Mouse (Mus musculus) A20 (cell line): Measurements from ENCODE around the gene Telo2.
A peak's percentile ranks its signal among the peaks of the same experiment; 100 is the strongest.
"Not testable (repeated sequence)": the region's sequence is repeated elsewhere in the genome, so short reads cannot be mapped to it uniquely, and the experiment has no call there.

Experiments used
- DNase-seq: peaks from one replicate; pipeline ENCODE4 v3.0.0-alpha.2; 2011; ENCODE audit warnings: low read depth, low spot score

Gene Telo2

DNA sequence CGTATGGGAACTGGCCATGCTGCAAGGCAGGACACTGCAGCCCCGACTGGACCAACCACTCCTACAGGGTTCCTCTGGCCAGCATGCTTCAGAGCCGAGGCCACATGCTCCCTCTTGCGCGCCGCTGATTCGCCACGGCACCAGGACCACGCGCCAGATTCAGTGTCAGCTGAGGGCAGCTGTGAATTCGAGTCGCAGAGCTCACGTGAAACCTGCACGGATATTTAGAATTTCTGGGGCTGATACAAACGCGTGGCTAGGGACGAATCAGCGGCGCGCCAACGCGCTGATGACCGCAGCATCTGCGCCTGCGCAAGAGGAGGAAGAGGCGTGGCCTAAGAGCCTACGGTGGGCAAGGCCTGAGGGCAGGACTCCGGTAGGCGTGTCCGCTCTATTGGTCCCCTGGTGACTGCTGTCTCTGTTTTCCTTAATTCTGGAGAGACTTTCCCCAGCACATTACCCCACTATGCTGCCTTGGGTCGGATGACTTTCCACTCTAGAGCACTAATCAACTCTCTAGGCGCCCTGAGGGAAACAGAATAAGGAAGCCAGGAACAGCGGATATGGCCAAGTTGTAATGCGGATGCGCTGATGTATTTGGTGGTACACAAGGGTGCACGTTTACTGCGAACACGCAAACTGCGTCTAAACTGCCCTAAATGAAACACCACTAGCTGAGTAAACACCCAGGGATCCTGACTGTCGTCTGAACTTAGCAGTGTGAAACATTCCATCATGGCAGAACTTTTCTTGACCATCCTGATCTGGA, at the start of gene Telo2:
Telo2 (minus strand) TSS at position 304 of the 769 bp plus-strand sequence.
- peak; percentile 94 for DNase-seq

DNA sequence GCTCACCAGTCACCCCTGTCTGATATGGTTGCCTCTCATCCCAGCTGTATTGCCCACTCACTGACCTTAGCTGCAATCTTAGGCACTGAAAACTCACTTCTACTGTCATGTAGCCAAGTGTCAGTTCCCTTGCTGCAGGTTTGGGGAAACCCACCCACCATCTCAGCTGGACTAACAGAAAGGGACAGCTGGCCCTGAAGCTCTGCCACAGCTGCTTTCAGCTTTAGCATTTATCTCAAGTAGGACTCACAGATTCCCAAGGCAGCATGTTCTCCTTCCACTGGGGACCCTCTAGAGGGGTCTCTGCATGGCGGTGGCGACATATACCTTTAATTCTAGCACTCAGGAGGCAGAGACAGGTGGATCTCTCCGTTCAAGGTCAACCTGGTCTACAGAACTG, 49.0 kb upstream of the Telo2 start:
- DNase-seq: no peak

GRCm38 (mm10) chr17:25163387-25163786, 47.6 kb upstream of the Telo2 start:
- DNase-seq: no peak

GRCm38 (mm10) chr17:25162161-25162560, 46.4 kb upstream of the Telo2 start, which contains the start of gene Ccdc154:
Ccdc154 (plus strand) TSS chr17:25162461.
- DNase-seq: no peak

- peak; percentile 15 for DNase-seq
Observed at GRCm38 (mm10) chr17:25139960-25140359, 24.2 kb upstream of the Telo2 start.

DNA sequence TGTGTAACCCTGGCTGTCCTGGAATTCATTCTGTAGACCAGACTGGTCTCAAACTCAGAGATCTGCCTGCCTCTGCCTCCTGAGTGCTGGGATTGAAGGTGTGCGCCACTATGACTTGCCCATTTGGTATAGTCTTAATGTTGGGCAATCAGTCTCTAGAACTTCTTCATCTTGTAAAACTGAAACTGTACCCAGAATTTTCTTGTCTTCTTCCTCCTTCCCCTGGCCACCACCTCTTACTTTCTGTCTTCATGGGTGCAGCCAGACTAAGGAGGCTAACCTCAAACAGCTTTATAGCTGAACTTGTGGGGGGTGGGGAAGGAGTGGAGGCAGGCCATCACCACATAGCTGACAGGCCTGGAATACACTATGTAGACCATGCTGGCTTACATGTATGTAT, 23.0 kb upstream of the Telo2 start:
- no peak for DNase-seq

GRCm38 (mm10) chr17:25135622-25136021, 19.9 kb upstream of the Telo2 start:
- DNase-seq: no peak

- DNase-seq: peak; percentile 93
Observed at GRCm38 (mm10) chr17:25133275-25133698, 17.5 kb upstream of the Telo2 start, which contains the start of gene Clcn7. Clcn7 (plus strand) TSS chr17:25133391.

GRCm38 (mm10) chr17:25130060-25130459, 14.3 kb upstream of the Telo2 start:
- DNase-seq: no peak

DNA sequence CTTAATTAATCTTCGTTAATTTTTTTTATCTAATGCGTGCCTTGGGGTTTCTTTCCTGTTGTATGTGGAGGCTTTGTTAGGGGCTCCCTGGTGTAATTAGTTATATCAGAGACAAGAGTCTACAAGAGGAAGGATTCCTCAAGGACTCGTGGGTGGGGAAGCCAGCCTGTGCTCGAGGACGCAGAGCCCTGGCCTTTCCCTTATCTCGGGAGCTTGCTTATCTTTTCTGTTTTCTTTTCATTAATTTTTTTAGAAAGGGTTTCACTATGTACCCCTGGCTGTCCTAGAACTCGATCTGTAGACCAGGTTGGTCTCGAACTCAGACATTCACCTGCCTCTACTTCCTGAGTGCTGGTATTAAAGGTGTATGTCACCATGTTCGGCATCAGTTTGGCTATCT, 11.9 kb upstream of the Telo2 start:
- DNase-seq: no peak

- no peak for DNase-seq
Observed at GRCm38 (mm10) chr17:25127079-25127478, 11.3 kb upstream of the Telo2 start.

- not testable (repeated sequence) for DNase-seq
Observed at GRCm38 (mm10) chr17:25125442-25126060, 9.8 kb upstream of the Telo2 start.

- DNase-seq: peak; percentile 42
Observed at GRCm38 (mm10) chr17:25123979-25124378, 8.2 kb upstream of the Telo2 start.

- DNase-seq: no peak
Observed at GRCm38 (mm10) chr17:25120406-25120805, 4.6 kb upstream of the Telo2 start, which contains the start of gene Ptx4. Ptx4 (plus strand) TSS chr17:25120760.

- DNase-seq: peak; percentile 67
Observed at GRCm38 (mm10) chr17:25117263-25117662, 1.5 kb upstream of the Telo2 start.

- DNase-seq: no peak
Observed at GRCm38 (mm10) chr17:25114908-25115645, 690 bp downstream of the Telo2 start.

DNA sequence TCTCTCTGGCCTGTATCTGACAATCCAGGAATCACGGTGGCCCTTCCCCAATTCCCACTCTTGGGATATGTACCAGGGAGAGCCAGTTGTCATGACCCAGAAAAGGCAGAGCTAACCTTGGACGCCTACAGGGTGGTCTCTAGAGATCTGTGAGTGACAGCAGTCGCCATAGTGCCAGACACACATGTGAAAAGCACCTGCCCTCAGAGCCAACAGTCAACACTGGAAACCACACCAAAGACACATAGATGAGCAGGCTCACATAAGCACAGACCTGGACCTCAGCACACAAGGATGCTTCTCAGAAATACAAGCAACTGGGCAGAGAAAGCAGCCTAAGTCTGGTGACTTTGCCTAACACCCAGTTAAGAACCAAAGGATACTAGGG, 3.4 kb downstream of the Telo2 start:
- no peak for DNase-seq

DNA sequence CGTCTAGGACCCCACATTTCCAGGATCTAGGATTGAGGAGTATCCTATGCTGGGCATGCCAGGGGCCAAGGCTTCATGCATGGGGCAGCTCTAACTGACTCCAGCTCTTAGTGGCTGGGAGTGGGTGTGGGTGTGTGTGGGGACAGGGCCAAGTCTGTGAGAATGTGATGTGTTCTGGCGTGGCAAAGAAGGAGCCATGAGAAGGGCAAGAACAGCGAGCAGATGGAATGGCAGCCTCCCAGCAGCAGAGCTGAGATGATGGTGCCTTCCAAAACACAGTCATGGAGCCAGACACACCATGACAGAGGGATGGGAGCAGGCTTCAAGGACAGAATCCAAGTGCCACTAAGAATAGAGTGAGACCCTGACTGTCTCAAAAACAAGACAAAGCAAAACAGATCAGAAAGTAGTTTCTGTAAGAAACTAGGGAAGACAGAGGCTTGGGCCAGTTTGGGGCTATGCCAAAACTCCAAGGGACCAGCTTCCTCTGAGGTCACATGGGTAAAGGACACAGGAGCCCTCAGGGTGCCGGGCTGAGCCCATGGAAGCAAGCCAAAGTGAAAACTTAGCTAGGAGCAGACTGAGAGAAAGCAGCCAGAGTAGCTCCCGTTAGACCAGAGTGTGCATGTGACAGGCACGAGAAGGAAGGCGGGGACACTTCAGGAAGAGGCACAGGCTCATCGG, 3.9 kb downstream of the Telo2 start:
- no peak for DNase-seq

DNA sequence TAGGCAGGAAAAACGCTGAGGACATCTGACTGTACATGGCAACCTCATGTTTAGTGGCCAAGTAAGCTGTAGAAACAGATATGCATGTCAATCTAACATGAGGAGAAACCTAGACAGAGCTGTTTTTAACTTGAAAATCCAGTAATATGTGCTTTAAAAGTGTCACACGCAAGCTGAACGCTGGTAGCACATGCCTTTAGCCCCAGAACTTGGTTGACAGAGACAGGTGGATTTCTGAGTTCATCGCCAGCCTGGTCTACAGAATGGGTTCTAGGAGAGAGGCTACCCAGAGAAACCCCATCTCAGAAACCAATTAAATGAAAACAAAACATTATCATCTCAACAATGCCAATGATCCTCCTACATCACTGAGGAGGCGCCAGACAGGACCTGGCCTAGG, 4.5 kb downstream of the Telo2 start:
- DNase-seq: no peak

GRCm38 (mm10) chr17:25110590-25110989, 5.2 kb downstream of the Telo2 start:
- no peak for DNase-seq

GRCm38 (mm10) chr17:25109578-25109977, 6.2 kb downstream of the Telo2 start:
- DNase-seq: no peak

DNA sequence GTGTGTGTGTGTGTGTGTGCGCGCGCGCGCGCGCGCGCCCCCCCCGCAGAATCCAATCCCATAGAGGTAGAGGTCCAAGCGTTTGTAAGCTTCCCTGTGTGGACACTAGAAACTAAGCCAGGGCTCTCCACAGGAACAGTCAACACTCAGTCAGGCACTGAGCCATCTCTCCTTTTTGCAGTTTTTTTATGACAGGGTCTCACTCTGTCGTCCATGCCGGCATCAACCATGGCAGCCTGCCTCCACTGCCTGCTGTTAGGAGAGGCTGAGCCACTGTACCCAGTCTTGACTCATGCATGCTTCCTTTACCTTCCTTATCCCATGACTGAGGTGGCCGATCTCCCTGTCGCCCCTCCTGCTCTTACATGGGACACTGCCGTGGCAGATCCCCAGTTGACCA, 8.0 kb downstream of the Telo2 start:
- DNase-seq: no peak
